Mouse (Mus musculus) stomach, postnatal 0 days (tissue): ENCODE measurements around the gene Jak2. TPM values are rescaled to one million over a fixed set of nuclear protein-coding genes. Genes with fewer than 3 reads are reported as not detected.

ENCODE experiments used
- ATAC-seq: fragments of 200-750 bp; cut with Nextera tagmentation; 2 replicates; pipeline ENCODE4 v1.8.0; 2017; ENCODE audit not compliant: low FRiP score, low TSS enrichment
- DNase-seq: peaks from one replicate; pipeline ENCODE4 v3.0.0-alpha.2; 2016; ENCODE audit warnings: low spot score
- H3K27ac ChIP-seq: fragments of 300-500 bp; sonication (generic); replicated peaks from 2 replicates; pipeline ENCODE4 v1.5.1; 2014; ENCODE audit warnings: mild to moderate bottlenecking, control low read depth
- H3K27me3 ChIP-seq: fragments of 300-500 bp; sonication (generic); 2 replicates; pipeline ENCODE4 v1.6.1; 2014; ENCODE audit warnings: low read length; ENCODE audit not compliant: control insufficient read depth, insufficient read depth
- H3K36me3 ChIP-seq: fragments of 300-500 bp; sonication (generic); 2 replicates; pipeline ENCODE4 v1.6.1; 2014; ENCODE audit warnings: low read length, mixed read lengths; ENCODE audit not compliant: control insufficient read depth, insufficient read depth
- H3K4me1 ChIP-seq: fragments of 300-500 bp; sonication (generic); replicated peaks from 2 replicates; pipeline ENCODE4 v1.6.1; 2014; ENCODE audit warnings: antibody characterized with exemption; ENCODE audit not compliant: control insufficient read depth, insufficient read depth
- H3K4me2 ChIP-seq: fragments of 300-500 bp; sonication (generic); replicated peaks from 2 replicates; pipeline ENCODE4 v1.6.1; 2014; ENCODE audit warnings: low read depth, mild to moderate bottlenecking, control low read depth, moderate library complexity
- H3K4me3 ChIP-seq: fragments of 300-500 bp; sonication (generic); 2 replicates; pipeline ENCODE4 v1.5.1; 2014; ENCODE audit warnings: low read depth, low read length, control low read depth
- H3K9ac ChIP-seq: fragments of 300-500 bp; sonication (generic); 2 replicates; pipeline ENCODE4 v1.6.1; 2014; ENCODE audit warnings: mild to moderate bottlenecking, low read length, control low read depth, mixed read lengths
- H3K9me3 ChIP-seq: fragments of 300-500 bp; sonication (generic); 2 replicates; pipeline ENCODE4 v1.6.1; 2016; ENCODE audit warnings: low read length; ENCODE audit not compliant: control insufficient read depth
- CTCF ChIP-seq: IDR thresholded peaks from 2 replicates; pipeline ENCODE4 v1.5.1; 2016; ENCODE audit warnings: antibody characterized with exemption, low read depth, mild to moderate bottlenecking, moderate library complexity
- EP300 ChIP-seq: optimal IDR thresholded peaks from 2 replicates; pipeline ENCODE3; 2016; ENCODE audit warnings: antibody characterized with exemption
- WGBS: fragments of 180-500 bp; shearing (Covaris S2); extraction: QIAGEN DNeasy Blood & Tissue Kit; methylation state at CpG from one replicate; pipeline ENCODE4 v1.1.7; 2014; 5-methylcytosine and 5-hydroxymethylcytosine counted together
- polyA plus RNA-seq: library from polyadenylated mRNA; unstranded; fragments of >200 nt; fragmentation: Nextera tagmentation; extraction: Ambion mirVana; gene quantifications from 2 replicates; pipeline ENCODE4 v1.2.1, GENCODE M21; 2015

Jak2 gene
- polyA plus RNA-seq, 1 experiment from 2014 or later, result 6.8 TPM

DNA sequence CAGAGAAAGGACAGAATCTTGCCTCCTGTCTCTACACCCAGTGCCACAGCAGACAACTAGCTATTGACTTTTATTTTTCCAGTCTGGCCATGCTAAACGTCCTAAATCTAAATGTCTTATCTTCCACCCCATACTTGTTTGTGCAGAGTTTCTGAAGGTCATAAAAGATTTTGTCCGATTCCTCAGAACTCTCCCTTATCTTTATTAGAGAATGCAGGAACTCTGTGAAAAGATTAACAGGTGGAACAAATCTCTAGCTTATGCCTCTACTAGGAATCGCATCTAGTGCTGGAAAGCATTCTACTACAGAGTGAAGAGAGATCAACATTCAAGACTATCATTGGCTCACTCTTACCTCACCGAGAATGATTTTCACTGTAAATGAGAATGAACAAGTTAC lies 1.7 kb upstream of the Jak2 start:
- TF ChIP-seq EP300 (no peak), CTCF (no peak)
- H3K4me3 ChIP-seq, result peak overlapping the region; percentile 96; the same call in 1 of the 2 replicates
- WGBS, result 36% methylated on average over 4 of the region's 4 CpGs
- DNase-seq (no peak), ATAC-seq (no peak)
- H3K4me1 ChIP-seq, result 0 out of 2 replicates have a peak, but pooled peaks cover 2% of the 10 kb centered on the region
- H3K4me2 ChIP-seq, result peak overlapping the region; percentile 80
- no peaks in the 10 kb centered on the region for H3K27me3 ChIP-seq
- H3K9ac ChIP-seq, result peak overlapping the region; percentile 5; the same call in 1 of the 2 replicates
- no peaks in the 10 kb centered on the region for H3K36me3 ChIP-seq
- no peak overlapping the region for H3K27ac ChIP-seq
- H3K9me3 ChIP-seq, result no peaks in the 10 kb centered on the region

DNA sequence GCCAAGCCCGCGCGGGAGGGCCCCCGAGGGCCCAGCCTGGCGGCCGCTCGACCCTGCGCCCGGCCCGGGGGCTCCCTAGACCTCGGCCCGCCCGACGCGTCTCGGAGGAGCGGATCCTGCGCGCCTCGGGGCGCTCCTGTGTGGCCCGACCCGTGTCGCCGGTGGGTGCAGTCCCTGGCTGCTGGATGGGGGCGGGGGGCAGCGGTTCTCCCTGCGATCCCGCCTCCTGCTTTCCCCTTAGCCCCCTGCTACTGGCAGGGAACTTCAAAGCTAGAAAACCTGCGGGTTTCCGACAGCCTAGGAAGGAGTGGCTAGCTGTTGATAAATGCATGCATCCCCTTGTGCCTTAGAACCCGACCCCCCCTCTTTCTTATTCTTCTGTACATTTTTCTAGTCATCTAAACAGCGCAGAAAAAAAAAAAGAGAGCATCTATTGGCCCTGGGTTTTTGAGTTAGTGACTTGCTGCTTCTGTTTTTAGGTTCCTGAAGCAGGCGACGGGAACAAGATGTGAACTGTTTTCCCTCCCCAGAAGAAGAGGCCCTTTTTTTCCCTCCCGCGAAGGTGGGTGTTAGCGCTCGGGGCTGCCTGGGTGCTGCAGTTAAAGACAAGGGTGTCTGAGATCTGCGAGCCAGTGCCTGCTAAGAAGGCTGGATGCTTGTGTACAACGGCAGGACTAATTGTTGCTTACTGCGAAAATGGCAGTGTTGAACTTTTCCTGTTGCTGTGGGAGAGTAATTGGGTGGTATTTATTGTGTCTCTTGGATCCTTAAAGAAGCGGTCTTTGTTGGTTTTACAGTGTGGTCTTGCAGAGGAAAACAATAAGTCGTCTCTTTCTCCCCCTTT lies 552 bp downstream of the Jak2 start:
- H3K4me3 ChIP-seq, result peak overlapping the region; percentile 96
- no peaks in the 10 kb centered on the region for H3K9me3 ChIP-seq
- DNase-seq (peak; percentile 29), ATAC-seq (peak; percentile 53; the same call in 1 of the 2 replicates)
- TF ChIP-seq CTCF (no peak), EP300 (no peak)
- no peaks in the 10 kb centered on the region for H3K27me3 ChIP-seq
- H3K36me3 ChIP-seq, result no peaks in the 10 kb centered on the region
- WGBS, result under 1% methylated on average over 41 of the region's 44 CpGs
- H3K9ac ChIP-seq, result peak overlapping the region; percentile 95
- H3K4me2 ChIP-seq, result peak overlapping the region; percentile 80
- 0 out of 2 replicates have a peak, but pooled peaks cover 2% of the 10 kb centered on the region for H3K4me1 ChIP-seq
- peak overlapping the region; percentile 98 for H3K27ac ChIP-seq

- Histone ChIP-seq H3K4me1 (0 out of 2 replicates have a peak, but pooled peaks cover 2% of the 10 kb centered on the region), H3K9me3 (no peaks in the 10 kb centered on the region), H3K9ac (peak overlapping the region; percentile 95), H3K4me3 (peak overlapping the region; percentile 96), H3K4me2 (peak overlapping the region; percentile 80), H3K27me3 (no peaks in the 10 kb centered on the region), H3K36me3 (no peaks in the 10 kb centered on the region), H3K27ac (peak overlapping the region; percentile 98)
- DNase-seq, result peak; percentile 41
- WGBS, result 22% methylated on average over 10 of the region's 10 CpGs
- ATAC-seq, result no peak
- TF ChIP-seq EP300, result no peak
- TF ChIP-seq CTCF, result no peak
These were observed 1.4 kb downstream of the Jak2 start for GRCm38 (mm10) chr19:29252831-29253545.

DNA sequence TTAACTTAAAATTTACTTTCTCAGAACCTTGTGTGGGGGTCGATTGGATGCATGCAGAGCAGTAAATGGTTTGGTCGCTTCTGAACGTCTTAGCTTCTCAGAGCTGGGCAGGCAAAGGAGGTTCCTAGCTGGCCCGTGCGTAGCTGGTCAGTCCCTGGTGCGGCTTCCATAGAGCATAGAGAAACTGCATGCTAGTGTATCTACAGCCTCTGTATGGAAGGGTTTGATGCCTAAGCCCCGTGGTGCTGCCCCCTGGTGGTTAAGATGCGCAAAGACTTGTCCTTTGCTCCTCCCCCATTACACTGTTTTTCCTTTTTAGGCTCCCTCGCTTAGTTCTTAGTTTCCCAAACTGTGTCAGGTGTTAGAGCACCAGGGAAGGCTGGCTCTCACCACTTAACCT lies 2.1 kb downstream of the Jak2 start:
- no peaks in the 10 kb centered on the region for H3K9me3 ChIP-seq
- H3K4me1 ChIP-seq, result 0 out of 2 replicates have a peak, but pooled peaks cover 2% of the 10 kb centered on the region
- peak; percentile 86 for DNase-seq
- peak; percentile 54 for ATAC-seq
- H3K4me2 ChIP-seq, result peak overlapping the region; percentile 80
- H3K27me3 ChIP-seq, result no peaks in the 10 kb centered on the region
- no peak for TF ChIP-seq EP300
- peak; percentile 99 for TF ChIP-seq CTCF
- peak overlapping the region; percentile 56; the same call in 1 of the 2 replicates for H3K27ac ChIP-seq
- WGBS, result under 1% methylated on average over 9 of the region's 9 CpGs
- peak overlapping the region; percentile 96 for H3K4me3 ChIP-seq
- H3K36me3 ChIP-seq, result no peaks in the 10 kb centered on the region
- no peak overlapping the region for H3K9ac ChIP-seq

GRCm38 (mm10) chr19:29254671-29255070 lies 3.0 kb downstream of the Jak2 start:
- ATAC-seq, result no peak
- Histone ChIP-seq H3K4me2 (no peak overlapping the region), H3K9ac (no peak overlapping the region), H3K4me3 (no peak overlapping the region), H3K9me3 (no peaks in the 10 kb centered on the region), H3K4me1 (0 out of 2 replicates have a peak, but pooled peaks cover 2% of the 10 kb centered on the region), H3K36me3 (no peaks in the 10 kb centered on the region), H3K27ac (no peak overlapping the region; the same call in 1 of the 2 replicates), H3K27me3 (no peaks in the 10 kb centered on the region)
- WGBS, result 44% methylated on average over 4 of the region's 4 CpGs
- no peak for DNase-seq
- TF ChIP-seq EP300 (no peak), CTCF (no peak)
